Comparison of ENCODE assay signal across 8 mouse cellular contexts in the genomic region with DNA sequence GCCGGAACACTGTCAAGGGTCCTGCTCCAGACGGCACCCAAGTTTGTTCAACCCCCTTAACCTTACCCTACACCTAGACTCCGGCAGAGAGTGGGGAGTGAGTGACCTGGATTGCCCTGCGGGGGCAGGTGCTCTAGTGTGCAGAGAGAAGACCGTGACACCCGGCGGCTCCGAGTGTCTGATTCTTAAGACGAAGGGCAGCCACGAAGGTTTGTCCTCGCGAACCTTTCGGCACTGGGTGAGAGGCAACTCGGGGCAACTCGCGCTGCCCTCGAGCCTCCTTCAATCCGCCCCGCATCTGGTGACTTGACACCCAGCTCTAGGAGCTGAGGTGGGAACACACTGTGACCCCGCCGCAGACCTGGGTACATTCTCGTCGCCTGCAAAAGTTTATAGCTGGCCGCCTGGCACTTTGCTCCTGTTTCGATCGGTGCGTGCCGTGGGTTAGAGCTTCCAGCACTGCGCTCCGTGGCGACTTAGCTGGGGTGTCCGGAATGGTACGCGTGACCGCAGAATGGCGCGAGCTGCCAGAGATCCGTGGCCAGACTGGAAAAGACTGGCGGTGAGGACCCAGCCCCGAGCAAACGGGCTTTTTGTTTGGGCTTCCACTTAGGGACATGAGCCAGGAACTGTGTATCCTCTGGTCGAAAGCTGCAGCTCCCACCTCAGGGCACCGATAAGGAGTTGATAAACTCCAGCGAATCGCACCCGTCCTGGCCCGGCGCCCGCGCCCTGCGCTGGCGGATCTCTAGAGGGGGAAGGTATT. TPM values are rescaled to one million over a fixed set of nuclear protein-coding genes. Genes with fewer than 3 reads are reported as not detected.
A peak's percentile ranks its signal among the peaks of the same experiment; 100 is the strongest.
DNase-seq lines count a peak whose midpoint lies in the region; ATAC-seq and TF ChIP-seq lines count a peak whose summit lies in the region.

No protein-coding gene starts in this region.

- DNase-seq in embryonic facial prominence, embryonic 14.5 days (ENCODE audit: low spot score) = no peak
- no peak for DNase-seq in heart, postnatal 0 days (ENCODE audit: low spot score)
- peak; percentile 60 for DNase-seq in limb, embryonic 11.5 days (ENCODE audit: low spot score)
- peak; percentile 35 for DNase-seq in midbrain, embryonic 14.5 days
- DNase-seq in thymus, postnatal 0 days (ENCODE audit: low spot score) = peak; percentile 5
- DNase-seq in cerebellum, adult 8-10 months = no peak

- H3K9me3 ChIP-seq in megakaryocyte, embryonic 14.5 days = no peaks in the 10 kb centered on the region
- H3K9me3 ChIP-seq in embryonic facial prominence, embryonic 14.5 days (ENCODE audit: control insufficient read depth, low read length) = no peaks in the 10 kb centered on the region
- no peaks in the 10 kb centered on the region for H3K9me3 ChIP-seq in heart, postnatal 0 days (replicated peaks; ENCODE audit: control insufficient read depth, low read length)
- no peaks in the 10 kb centered on the region for H3K9me3 ChIP-seq in limb, embryonic 11.5 days (ENCODE audit: control insufficient read depth, low read length)
- no peaks in the 10 kb centered on the region for H3K9me3 ChIP-seq in midbrain, embryonic 14.5 days (ENCODE audit: control insufficient read depth, low read length)

- peak overlapping the region; percentile 54; the same call in 1 of the 2 replicates for H3K9ac ChIP-seq in embryonic facial prominence, embryonic 14.5 days (ENCODE audit: low read depth, low read length)
- H3K9ac ChIP-seq in heart, postnatal 0 days (replicated peaks; ENCODE audit: low read depth, low read length) = peak overlapping the region; percentile 72
- no peak overlapping the region for H3K9ac ChIP-seq in limb, embryonic 11.5 days (ENCODE audit: low read length)
- peak overlapping the region; percentile 16; the same call in 1 of the 2 replicates for H3K9ac ChIP-seq in midbrain, embryonic 14.5 days (replicated peaks; ENCODE audit: low read length)

- TF ChIP-seq EP300 in heart, postnatal 0 days (IDR thresholded peaks at IDR 0.05; ENCODE audit: low read depth) = no peak

- H3K27ac ChIP-seq in embryonic facial prominence, embryonic 14.5 days (replicated peaks; ENCODE audit: low read depth, low read length) = no peak overlapping the region
- peak overlapping the region; percentile 56 for H3K27ac ChIP-seq in heart, postnatal 0 days (ENCODE audit: low read depth)
- H3K27ac ChIP-seq in limb, embryonic 11.5 days (replicated peaks; ENCODE audit: low read depth, low read length) = no peak overlapping the region
- H3K27ac ChIP-seq in midbrain, embryonic 14.5 days (replicated peaks; ENCODE audit: low read depth, low read length) = no peak overlapping the region

- no peak for ATAC-seq in megakaryocyte, adult 5-6 weeks (ENCODE audit: poor library complexity, severe bottlenecking)
- no peak for ATAC-seq in embryonic facial prominence, embryonic 14.5 days (ENCODE audit: low read depth)
- ATAC-seq in heart, postnatal 0 days (ENCODE audit: insufficient read depth, low read depth) = no peak
- ATAC-seq in limb, embryonic 11.5 days (ENCODE audit: insufficient number of reproducible peaks, low FRiP score, low TSS enrichment, low read depth) = no peak
- no peak for ATAC-seq in midbrain, embryonic 14.5 days (ENCODE audit: low FRiP score, low TSS enrichment)

- peaks cover 85% of the 10 kb centered on the region for H3K27me3 ChIP-seq in megakaryocyte, embryonic 14.5 days (replicated peaks)
- peaks cover 51% of the 10 kb centered on the region for H3K27me3 ChIP-seq in embryonic facial prominence, embryonic 14.5 days (replicated peaks; ENCODE audit: control insufficient read depth, insufficient read depth, low read length)
- H3K27me3 ChIP-seq in heart, postnatal 0 days (ENCODE audit: control insufficient read depth, insufficient read depth, low read length) = 0 out of 2 replicates have a peak, but pooled peaks cover 3% of the 10 kb centered on the region
- H3K27me3 ChIP-seq in limb, embryonic 11.5 days (ENCODE audit: control insufficient read depth, insufficient read depth, low read length) = peaks cover 21% of the 10 kb centered on the region
- peaks cover 58% of the 10 kb centered on the region for H3K27me3 ChIP-seq in midbrain, embryonic 14.5 days (ENCODE audit: control insufficient read depth, insufficient read depth, low read length)

- WGBS in embryonic facial prominence, embryonic 14.5 days = 2% methylated on average over 48 of the region's 52 CpGs
- under 1% methylated on average over 52 of the region's 52 CpGs for WGBS in heart, postnatal 0 days
- under 1% methylated on average over 52 of the region's 52 CpGs for whole genome bisulfite sequencing in limb, embryonic 11.5 days
- WGBS in midbrain, embryonic 14.5 days = 2% methylated on average over 52 of the region's 52 CpGs

- H3K4me1 ChIP-seq in megakaryocyte, embryonic 14.5 days = peaks cover 29% of the 10 kb centered on the region
- peaks cover 14% of the 10 kb centered on the region; the same call in 1 of the 2 replicates for H3K4me1 ChIP-seq in embryonic facial prominence, embryonic 14.5 days (ENCODE audit: control insufficient read depth, insufficient read depth, low read length)
- H3K4me1 ChIP-seq in heart, postnatal 0 days (ENCODE audit: control insufficient read depth, insufficient read depth) = peaks cover 11% of the 10 kb centered on the region
- peaks cover 9% of the 10 kb centered on the region; the same call in 1 of the 2 replicates for H3K4me1 ChIP-seq in limb, embryonic 11.5 days (ENCODE audit: control insufficient read depth, insufficient read depth, low read length)
- peaks cover 24% of the 10 kb centered on the region for H3K4me1 ChIP-seq in midbrain, embryonic 14.5 days (ENCODE audit: control insufficient read depth, insufficient read depth, low read length)

- no peak for TF ChIP-seq CTCF in heart, postnatal 0 days (IDR thresholded peaks at IDR 0.05; ENCODE audit: low read depth)

- H3K4me3 ChIP-seq in megakaryocyte, embryonic 14.5 days (replicated peaks) = peak overlapping the region; percentile 93
- peak overlapping the region; percentile 58 for H3K4me3 ChIP-seq in embryonic facial prominence, embryonic 14.5 days (ENCODE audit: low read depth, low read length)
- peak overlapping the region; percentile 82 for H3K4me3 ChIP-seq in heart, postnatal 0 days (ENCODE audit: low read depth, low read length)
- peak overlapping the region; percentile 49 for H3K4me3 ChIP-seq in limb, embryonic 11.5 days (ENCODE audit: low read depth, low read length)
- H3K4me3 ChIP-seq in midbrain, embryonic 14.5 days (replicated peaks; ENCODE audit: low read depth, low read length) = peak overlapping the region; percentile 45

- peak overlapping the region; percentile 96 for H3K4me2 ChIP-seq in embryonic facial prominence, embryonic 14.5 days (ENCODE audit: low read depth, low read length)
- H3K4me2 ChIP-seq in heart, postnatal 0 days (ENCODE audit: low read depth, low read length) = peak overlapping the region; percentile 96
- peak overlapping the region; percentile 91 for H3K4me2 ChIP-seq in limb, embryonic 11.5 days (ENCODE audit: low read depth, severe bottlenecking)
- peak overlapping the region; percentile 79 for H3K4me2 ChIP-seq in midbrain, embryonic 14.5 days (ENCODE audit: low read length)

- no peaks in the 10 kb centered on the region for H3K36me3 ChIP-seq in megakaryocyte, embryonic 14.5 days (replicated peaks; ENCODE audit: low read length)
- no peaks in the 10 kb centered on the region for H3K36me3 ChIP-seq in embryonic facial prominence, embryonic 14.5 days (ENCODE audit: control insufficient read depth, insufficient read depth, low read length)
- no peaks in the 10 kb centered on the region for H3K36me3 ChIP-seq in heart, postnatal 0 days (replicated peaks; ENCODE audit: control insufficient read depth, insufficient read depth, low read length)
- no peaks in the 10 kb centered on the region for H3K36me3 ChIP-seq in limb, embryonic 11.5 days (ENCODE audit: control insufficient read depth, insufficient read depth, low read length)
- H3K36me3 ChIP-seq in midbrain, embryonic 14.5 days (ENCODE audit: control insufficient read depth, insufficient read depth, low read length) = no peaks in the 10 kb centered on the region

RNA-seq across cellular contexts. Expression of gene Epas1, which starts 1.5 kb away (rescaled TPM):
- 0.39 and 0.96 TPM in 2 replicates for polyA plus RNA-seq in megakaryocyte, embryonic 14.5 days (2012; ENCODE audit: insufficient read depth, low replicate concordance)
- total RNA-seq in megakaryocyte, adult 5-6 weeks (2015) = 0.91 and 1.3 TPM in 2 replicates
- total RNA-seq in megakaryocyte, adult 5-6 weeks (2017) = 0.07 and 0.33 TPM in 2 replicates
- 10.9 and 14.3 TPM in 2 replicates for polyA plus RNA-seq in embryonic facial prominence, embryonic 14.5 days (2014; fragmentation: Nextera tagmentation; extraction: Ambion mirVana)
- total RNA-seq in heart, postnatal 0 days (2014; rRNA removed; ENCODE audit: low replicate concordance) = 28.7 and 38.3 TPM in 2 replicates
- polyA plus RNA-seq in heart, postnatal 0 days (2015; fragmentation: Nextera tagmentation; extraction: Ambion mirVana) = 9.1 and 9.2 TPM in 2 replicates
- polyA plus RNA-seq in limb, embryonic 11.5 days (2014; fragmentation: Nextera tagmentation; extraction: Ambion mirVana) = 6.5 and 7.9 TPM in 2 replicates
- polyA plus RNA-seq in midbrain, embryonic 14.5 days (2014; fragmentation: Nextera tagmentation; extraction: Ambion mirVana) = 4.8 and 9.8 TPM in 2 replicates
- polyA plus RNA-seq in thymus, postnatal 0 days (2015; fragmentation: Nextera tagmentation; extraction: Ambion mirVana) = 1.6 and 2.4 TPM in 2 replicates

Comparison
In these comparisons a context has a peak if more than half of its experiments do, and no peak if none do; other contexts are left out.
1. DNase-seq: peak in limb, embryonic 11.5 days (single experiment), midbrain, embryonic 14.5 days (single experiment) and thymus, postnatal 0 days (single experiment); none in embryonic facial prominence, embryonic 14.5 days (single experiment), heart, postnatal 0 days (single experiment) and cerebellum, adult 8-10 months (single experiment).
2. Peak in every context shown above with its lines, with median percentiles within 50 percentile points of each other: H3K4me3 ChIP-seq and H3K4me2 ChIP-seq.